ENCODE assay signal across 9 mouse cellular contexts in the genomic region with DNA sequence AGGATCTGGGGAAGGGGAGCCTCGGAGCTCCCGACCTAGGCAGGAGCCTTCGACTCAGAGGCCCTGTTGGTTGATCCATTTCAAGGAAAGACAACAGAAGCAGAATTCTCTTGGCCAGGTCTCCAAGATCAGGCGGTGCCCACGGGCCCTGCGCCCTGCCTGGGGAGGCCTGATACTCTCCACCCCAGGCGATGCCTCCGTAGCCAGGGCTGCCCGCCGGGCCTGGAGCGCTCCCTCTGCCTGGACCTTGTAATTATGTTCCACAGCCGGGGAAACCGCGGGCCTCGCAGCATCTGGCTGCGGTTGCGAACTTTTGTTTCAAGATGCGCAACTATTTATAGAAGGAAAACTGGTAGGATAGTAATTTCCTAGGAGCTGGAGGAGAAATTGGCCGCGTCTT. TPM values are rescaled to one million over a fixed set of nuclear protein-coding genes. Genes with fewer than 3 reads are reported as not detected.
A peak's percentile ranks its signal among the peaks of the same experiment; 100 is the strongest.
DNase-seq lines count a peak whose midpoint lies in the region; ATAC-seq and TF ChIP-seq lines count a peak whose summit lies in the region.
"Had no signal": no experiment of that assay in that cellular context is flagged by ENCODE, and none has a peak within 500 bp of the region (broad histone marks: within the 10 kb centered on the region; RNA-seq: fewer than 3 reads in every experiment).

No protein-coding gene starts in this region.

- no peaks in the 10 kb centered on the region for H3K9me3 ChIP-seq in lung, embryonic 16.5 days (ENCODE audit: control insufficient read depth, low read length)
- no peaks in the 10 kb centered on the region for H3K9me3 ChIP-seq in forebrain, embryonic 11.5 days (ENCODE audit: control insufficient read depth, low read length)
- no peaks in the 10 kb centered on the region for H3K9me3 ChIP-seq in limb, embryonic 14.5 days (ENCODE audit: control insufficient read depth, low read length)
- no peaks in the 10 kb centered on the region for H3K9me3 ChIP-seq in stomach, postnatal 0 days (ENCODE audit: control insufficient read depth, low read length)

- TF ChIP-seq POLR2A in limb, embryonic 14.5 days (IDR thresholded peaks at IDR 0.05; ENCODE audit: borderline replicate concordance, extremely low read depth, insufficient read depth, insufficient read length) = no peak

- H3K4me3 ChIP-seq in lung, embryonic 16.5 days (ENCODE audit: low read length) = peak overlapping the region; percentile 43
- H3K4me3 ChIP-seq in forebrain, embryonic 11.5 days (ENCODE audit: low read depth, low read length) = peak overlapping the region; percentile 84
- peak overlapping the region; percentile 32 for H3K4me3 ChIP-seq in limb, embryonic 14.5 days (replicated peaks; ENCODE audit: low read length)
- H3K4me3 ChIP-seq in stomach, postnatal 0 days (ENCODE audit: low read depth, low read length) = peak overlapping the region; percentile 19; the same call in 1 of the 2 replicates

- TF ChIP-seq EP300 in stomach, postnatal 0 days (optimal IDR thresholded peaks at IDR 0.05) = no peak

- no peak for ATAC-seq in lung, embryonic 16.5 days (ENCODE audit: low read depth)
- 0 out of 2 replicates have a peak, but pooled peaks have one; percentile 19 for ATAC-seq in forebrain, embryonic 11.5 days (replicated peaks; ENCODE audit: low FRiP score)
- no peak for ATAC-seq in limb, embryonic 14.5 days (ENCODE audit: low FRiP score, low read depth)
- no peak for ATAC-seq in stomach, postnatal 0 days (ENCODE audit: low FRiP score, low TSS enrichment)

- H3K27me3 ChIP-seq in lung, embryonic 16.5 days (ENCODE audit: control insufficient read depth, insufficient read depth, low read depth, low read length) = peaks cover 71% of the 10 kb centered on the region
- peaks cover 37% of the 10 kb centered on the region for H3K27me3 ChIP-seq in forebrain, embryonic 11.5 days (ENCODE audit: control insufficient read depth, insufficient read depth, low read length)
- H3K27me3 ChIP-seq in limb, embryonic 14.5 days (ENCODE audit: control insufficient read depth, insufficient read depth, low read length) = peaks cover 72% of the 10 kb centered on the region
- H3K27me3 ChIP-seq in stomach, postnatal 0 days (ENCODE audit: control insufficient read depth, insufficient read depth, low read length) = peaks cover 34% of the 10 kb centered on the region; the same call in 1 of the 2 replicates

- no peaks in the 10 kb centered on the region for H3K36me3 ChIP-seq in lung, embryonic 16.5 days (ENCODE audit: control insufficient read depth, insufficient read depth, low read length)
- no peaks in the 10 kb centered on the region for H3K36me3 ChIP-seq in forebrain, embryonic 11.5 days (ENCODE audit: control insufficient read depth, insufficient read depth, low read length)
- H3K36me3 ChIP-seq in limb, embryonic 14.5 days (ENCODE audit: control insufficient read depth, insufficient read depth, low read length) = no peaks in the 10 kb centered on the region
- H3K36me3 ChIP-seq in stomach, postnatal 0 days (ENCODE audit: control insufficient read depth, insufficient read depth, low read length) = no peaks in the 10 kb centered on the region

- no peak overlapping the region for H3K27ac ChIP-seq in lung, embryonic 16.5 days (ENCODE audit: low read length)
- H3K27ac ChIP-seq in forebrain, embryonic 11.5 days (ENCODE audit: low read depth, low read length) = peak overlapping the region; percentile 89
- H3K27ac ChIP-seq in limb, embryonic 14.5 days (replicated peaks; ENCODE audit: low read depth, low read length) = no peak overlapping the region
- H3K27ac ChIP-seq in stomach, postnatal 0 days (replicated peaks) = no peak overlapping the region

- no peak for TF ChIP-seq CTCF in stomach, postnatal 0 days (IDR thresholded peaks at IDR 0.05; ENCODE audit: low read depth)

- DNase-seq in lung, adult 18-20 months = no peak
- DNase-seq in forebrain, embryonic 11.5 days (ENCODE audit: low spot score) = peak; percentile 75
- DNase-seq in limb, embryonic 14.5 days (ENCODE audit: low spot score) = no peak
- no peak for DNase-seq in stomach, postnatal 0 days (ENCODE audit: low spot score)
- no peak for DNase-seq in right cerebral cortex, postnatal 25 days
- DNase-seq in adrenal gland, adult 2 months = no peak
- DNase-seq: cerebellum, adult 9-11 months; lung, postnatal 14 days had no signal

- H3K4me2 ChIP-seq in lung, embryonic 16.5 days (ENCODE audit: low read depth, low read length) = peak overlapping the region; percentile 74
- H3K4me2 ChIP-seq in forebrain, embryonic 11.5 days (ENCODE audit: low read depth, low read length, severe bottlenecking) = peak overlapping the region; percentile 97
- H3K4me2 ChIP-seq in limb, embryonic 14.5 days (replicated peaks; ENCODE audit: low read depth, low read length, severe bottlenecking) = peak overlapping the region; percentile 49
- no peak overlapping the region for H3K4me2 ChIP-seq in stomach, postnatal 0 days (replicated peaks; ENCODE audit: low read depth)

- no peak overlapping the region for H3K9ac ChIP-seq in lung, embryonic 16.5 days (ENCODE audit: low read length)
- peak overlapping the region; percentile 93 for H3K9ac ChIP-seq in forebrain, embryonic 11.5 days (ENCODE audit: low read length)
- no peak overlapping the region; the same call in 1 of the 2 replicates for H3K9ac ChIP-seq in limb, embryonic 14.5 days (ENCODE audit: low read depth, low read length, severe bottlenecking)
- H3K9ac ChIP-seq in stomach, postnatal 0 days (ENCODE audit: low read length) = no peak overlapping the region

- WGBS in lung, embryonic 16.5 days = 3% methylated on average over 20 of the region's 20 CpGs
- WGBS in forebrain, embryonic 11.5 days = 1% methylated on average over 20 of the region's 20 CpGs
- WGBS in limb, embryonic 14.5 days = 2% methylated on average over 20 of the region's 20 CpGs
- WGBS in stomach, postnatal 0 days = 6% methylated on average over 20 of the region's 20 CpGs

- H3K4me1 ChIP-seq in lung, embryonic 16.5 days (replicated peaks; ENCODE audit: control insufficient read depth, insufficient read depth, low read length) = peaks cover 28% of the 10 kb centered on the region
- peaks cover 48% of the 10 kb centered on the region for H3K4me1 ChIP-seq in forebrain, embryonic 11.5 days (replicated peaks; ENCODE audit: control insufficient read depth, insufficient read depth, low read length)
- peaks cover 14% of the 10 kb centered on the region for H3K4me1 ChIP-seq in limb, embryonic 14.5 days (ENCODE audit: control insufficient read depth, insufficient read depth, low read length)
- H3K4me1 ChIP-seq in stomach, postnatal 0 days (replicated peaks; ENCODE audit: control insufficient read depth, insufficient read depth) = no peaks in the 10 kb centered on the region

RNA-seq across cellular contexts. Expression of gene Wnt7b, which starts 6.2 kb away (rescaled TPM):
- polyA plus RNA-seq in lung, embryonic 16.5 days (2015; fragmentation: Nextera tagmentation; extraction: Ambion mirVana) = 40.2 and 44.8 TPM in 2 replicates
- 146 and 153 TPM in 2 replicates for polyA plus RNA-seq in forebrain, embryonic 11.5 days (2014; fragmentation: Nextera tagmentation; extraction: Ambion mirVana)
- polyA plus RNA-seq in limb, embryonic 14.5 days (2012; rRNA removed) = 22.4 and 24.7 TPM in 2 replicates
- 40.0 and 46.0 TPM in 2 replicates for polyA plus RNA-seq in limb, embryonic 14.5 days (2014; fragmentation: Nextera tagmentation; extraction: Ambion mirVana)
- 20.6 and 24.4 TPM in 2 replicates for polyA plus RNA-seq in stomach, postnatal 0 days (2015; fragmentation: Nextera tagmentation; extraction: Ambion mirVana)
- 1 to 10 TPM in 1 of 2 experiments, under 1 TPM in 1; 0.86 to 1.2 TPM for total RNA-seq in adrenal gland, adult 2 months (2021)
- polyA plus RNA-seq in adrenal gland, adult 2 months (2012; rRNA removed) = 1.0 and 1.1 TPM in 2 replicates

Comparison
In these comparisons a context has a peak if more than half of its experiments do, and no peak if none do; other contexts are left out.
1. H3K4me3 ChIP-seq: peak in every context shown above with its lines; median percentile 84 in forebrain, embryonic 11.5 days; 43 in lung, embryonic 16.5 days; 32 in limb, embryonic 14.5 days; 19 in stomach, postnatal 0 days.
2. RNA of gene Wnt7b, which starts 6.2 kb away (polyA plus RNA-seq): 146 to 153 TPM in forebrain, embryonic 11.5 days, 40.2 to 44.8 TPM in lung, embryonic 16.5 days, 22.4 to 46.0 TPM in limb, embryonic 14.5 days and 20.6 to 24.4 TPM in stomach, postnatal 0 days; 1.0 to 1.1 TPM in adrenal gland, adult 2 months; every median in the first group is over 10 times any median in the second.